Mouse (Mus musculus): Measurements from ENCODE around the gene Adgrb2. TPM values are rescaled to one million over a fixed set of nuclear protein-coding genes. Genes with fewer than 3 reads are reported as not detected.

The Adgrb2 gene
- total RNA-seq, 2 experiments from 2014 or later, result not detected

DNA sequence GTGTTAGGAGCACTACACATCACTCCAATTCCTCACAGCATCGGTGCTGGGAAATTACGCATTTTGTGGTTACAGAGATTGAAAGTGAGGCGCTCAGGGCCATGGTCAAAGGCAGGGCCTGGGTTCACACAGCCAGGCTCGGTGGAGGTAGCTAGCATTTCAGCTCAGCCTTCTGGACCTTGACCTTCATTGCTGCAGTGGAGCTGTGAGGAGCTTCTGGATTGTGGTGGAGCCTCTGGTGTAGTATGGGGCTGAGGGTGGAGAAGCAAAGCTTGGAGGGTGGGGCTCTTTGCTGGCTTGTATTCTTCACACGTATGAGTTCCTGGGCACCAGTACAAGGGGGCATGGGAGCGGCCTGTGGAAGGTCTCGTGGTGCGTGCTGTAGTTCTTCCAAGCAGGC, 38.3 kb downstream of the Adgrb2 start:
- no peak for ATAC-seq (replicated peaks; ENCODE audit: low FRiP score, poor library complexity, severe bottlenecking)

DNA sequence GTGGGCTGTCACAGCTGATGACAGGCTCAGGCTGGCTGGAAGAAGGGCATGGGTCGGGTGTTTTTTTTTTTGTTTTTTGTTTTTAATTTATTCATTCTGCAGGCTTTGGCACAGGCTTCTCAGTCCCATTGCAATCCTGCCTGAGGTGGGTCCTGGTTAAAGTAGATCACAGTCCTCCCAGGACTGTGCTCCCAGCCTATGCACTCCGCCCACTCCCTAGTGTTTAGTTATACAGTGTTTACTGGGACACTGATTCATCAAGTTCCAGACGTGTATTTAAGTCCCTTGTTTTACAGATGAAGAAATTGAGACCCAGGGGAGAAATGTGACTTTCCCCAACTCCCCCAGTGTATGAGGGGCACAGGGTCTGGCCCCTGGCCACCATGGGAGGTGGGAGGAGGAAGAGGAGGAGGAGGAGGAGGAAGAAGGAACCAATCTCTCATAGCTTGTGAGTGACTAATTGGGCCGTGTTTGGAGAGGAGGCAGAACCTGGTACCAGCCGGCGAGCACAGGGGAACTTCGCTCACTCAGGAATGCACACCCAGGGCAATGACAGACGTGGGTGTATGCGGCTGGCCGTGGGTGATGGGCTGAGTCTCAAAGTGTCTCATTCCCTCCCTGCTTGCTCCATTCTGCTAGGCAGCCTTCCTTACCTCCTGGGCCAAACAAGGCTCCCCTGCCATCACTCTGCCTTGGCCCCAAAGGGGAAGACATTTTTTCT, 39.0 kb downstream of the Adgrb2 start:
- ATAC-seq (replicated peaks; ENCODE audit: low FRiP score, poor library complexity, severe bottlenecking), result no peak

DNA sequence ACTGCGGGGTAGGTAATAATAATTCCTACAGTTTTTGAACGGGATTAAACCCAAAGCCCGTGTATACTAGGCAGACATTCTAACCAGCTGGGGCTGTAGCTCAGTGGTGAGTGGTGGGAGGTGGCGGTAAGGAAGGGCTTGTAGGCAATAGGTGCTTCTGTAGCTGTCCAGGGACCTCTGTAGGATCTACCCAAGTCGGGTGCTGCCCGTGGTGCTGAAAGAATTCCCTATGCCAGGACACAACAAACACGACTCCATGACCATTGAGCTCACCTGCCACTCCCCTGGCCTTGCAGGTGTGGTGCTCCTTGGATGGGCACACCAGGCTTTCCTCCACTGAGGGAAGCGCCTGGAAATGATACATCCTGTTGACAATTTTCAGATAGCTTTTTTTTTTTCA, 40.9 kb downstream of the Adgrb2 start:
- no peak for ATAC-seq (replicated peaks; ENCODE audit: low FRiP score, poor library complexity, severe bottlenecking)

DNA sequence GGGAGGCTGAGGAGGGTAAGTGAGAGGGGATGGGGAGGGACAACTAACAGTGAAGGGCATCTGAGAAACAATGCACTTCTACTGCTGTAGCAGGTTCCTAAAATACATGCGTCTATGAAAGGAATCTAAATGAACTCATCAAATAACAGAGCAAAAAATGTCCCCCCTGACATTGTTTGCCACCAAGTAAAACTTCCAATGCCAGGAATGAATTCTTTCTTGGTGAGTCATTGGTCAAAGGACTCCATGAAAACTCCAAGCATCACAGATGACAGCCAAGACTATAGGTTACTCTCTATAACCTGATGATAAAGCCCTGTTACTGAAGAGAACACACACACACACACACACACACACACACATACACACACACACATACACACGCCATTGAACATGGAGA, 46.5 kb downstream of the Adgrb2 start:
- no peak for ATAC-seq (replicated peaks; ENCODE audit: low FRiP score, poor library complexity, severe bottlenecking)

DNA sequence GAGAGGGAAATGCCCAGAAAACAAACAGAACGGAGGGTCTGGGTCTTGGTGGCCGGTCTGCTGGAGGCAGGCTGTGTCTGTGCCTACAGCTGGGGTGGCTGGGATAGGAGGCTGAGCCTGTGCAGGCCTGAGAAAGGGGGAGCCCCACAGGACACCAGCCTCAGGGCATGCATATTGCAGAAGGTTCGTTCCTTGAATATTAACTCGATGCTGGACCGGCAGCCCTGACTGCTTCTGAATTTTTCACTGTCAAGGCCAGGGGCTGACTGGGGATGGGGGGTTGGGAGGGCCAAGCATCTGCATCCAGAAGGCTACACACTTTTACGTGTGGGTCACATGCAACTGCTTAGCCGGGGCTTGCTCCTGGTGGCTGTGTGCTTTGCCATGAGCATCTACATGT, 48.8 kb downstream of the Adgrb2 start:
- no peak for ATAC-seq (replicated peaks; ENCODE audit: low FRiP score, poor library complexity, severe bottlenecking)

DNA sequence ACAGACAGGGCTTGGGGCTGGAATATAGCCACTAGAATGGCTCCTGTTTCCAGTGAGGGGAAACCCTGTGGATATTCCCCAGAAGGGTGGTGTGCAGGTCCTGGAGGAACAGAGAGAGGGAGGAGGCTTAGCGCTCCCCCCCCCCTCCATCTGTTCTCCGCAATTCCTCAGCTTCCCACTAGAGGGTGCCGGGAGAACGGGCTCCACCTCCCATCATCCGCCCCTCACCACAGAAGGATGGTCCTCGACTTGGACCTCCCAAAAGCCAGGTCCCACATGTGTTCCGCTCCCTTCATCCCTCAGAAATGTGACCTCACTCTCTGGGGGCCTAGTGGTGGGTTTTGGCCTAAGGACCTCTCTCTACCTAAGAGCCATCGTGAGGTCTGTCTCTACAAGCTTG, 51.4 kb downstream of the Adgrb2 start:
- 0 out of 2 replicates have a peak, but pooled peaks have one; percentile 32 for ATAC-seq (replicated peaks; ENCODE audit: low FRiP score, poor library complexity, severe bottlenecking)

DNA sequence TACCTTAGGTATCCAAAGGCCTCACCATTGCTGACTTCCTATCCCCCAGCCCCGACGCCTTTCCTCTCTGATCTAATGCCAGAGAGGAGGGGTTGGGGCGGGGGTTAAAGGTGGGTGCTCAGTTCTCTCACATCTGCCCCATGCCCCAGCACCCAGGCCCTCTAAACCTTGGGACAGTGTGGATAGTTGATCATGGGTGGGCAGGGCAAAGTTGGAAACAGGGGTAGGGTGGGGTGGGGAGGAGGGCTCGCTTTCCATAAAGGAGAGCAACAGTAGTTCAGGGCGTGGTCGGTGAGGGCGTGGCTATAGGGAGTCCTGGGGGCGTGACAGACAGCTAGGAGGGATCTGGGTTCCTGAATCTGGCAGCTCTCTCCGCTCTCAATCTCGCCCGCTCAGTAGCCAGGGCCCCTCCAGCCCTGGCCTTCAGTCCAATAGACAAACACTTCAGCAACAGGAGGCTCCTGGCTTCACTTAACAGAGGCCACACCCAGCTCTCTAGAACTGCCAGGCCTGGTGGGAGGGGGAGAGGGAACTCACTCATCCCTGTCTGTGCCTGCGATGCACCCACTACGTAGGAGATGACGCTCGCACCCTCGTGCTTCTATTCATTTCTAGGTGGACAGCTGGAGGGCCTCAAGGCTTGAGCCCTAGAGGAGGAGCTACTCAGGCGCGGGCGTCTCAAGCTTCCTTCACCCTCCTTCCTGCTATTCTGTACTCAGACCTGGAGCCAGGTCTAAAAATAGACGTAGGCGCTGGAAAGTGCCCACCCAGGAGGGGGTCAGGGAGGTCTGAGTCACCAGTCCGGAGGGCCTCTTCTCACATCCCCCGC, 52.1 kb downstream of the Adgrb2 start:
- ATAC-seq (replicated peaks; ENCODE audit: low FRiP score, poor library complexity, severe bottlenecking), result 0 out of 2 replicates have a peak, but pooled peaks have one; percentile 18

DNA sequence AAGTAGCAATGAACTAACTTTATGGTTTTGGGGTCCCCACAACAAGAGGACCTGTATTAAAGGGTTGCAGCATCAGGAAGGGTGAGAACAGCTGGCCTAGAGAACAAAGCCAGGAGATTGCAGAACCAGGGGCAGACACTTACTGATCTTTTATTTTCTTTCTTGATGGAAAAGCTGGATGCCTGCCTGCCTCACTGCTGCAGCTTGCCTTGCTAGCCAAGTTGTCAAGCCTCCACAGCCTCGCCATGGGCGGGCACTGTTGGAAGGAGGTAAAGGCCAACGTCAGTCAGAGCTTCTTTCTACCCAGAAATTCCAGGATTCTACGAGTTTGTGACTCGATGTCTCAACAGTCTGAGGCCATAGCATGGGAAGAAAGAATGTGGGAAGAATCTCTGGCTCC, 54.7 kb downstream of the Adgrb2 start:
- ATAC-seq (replicated peaks; ENCODE audit: low FRiP score, poor library complexity, severe bottlenecking), result no peak

DNA sequence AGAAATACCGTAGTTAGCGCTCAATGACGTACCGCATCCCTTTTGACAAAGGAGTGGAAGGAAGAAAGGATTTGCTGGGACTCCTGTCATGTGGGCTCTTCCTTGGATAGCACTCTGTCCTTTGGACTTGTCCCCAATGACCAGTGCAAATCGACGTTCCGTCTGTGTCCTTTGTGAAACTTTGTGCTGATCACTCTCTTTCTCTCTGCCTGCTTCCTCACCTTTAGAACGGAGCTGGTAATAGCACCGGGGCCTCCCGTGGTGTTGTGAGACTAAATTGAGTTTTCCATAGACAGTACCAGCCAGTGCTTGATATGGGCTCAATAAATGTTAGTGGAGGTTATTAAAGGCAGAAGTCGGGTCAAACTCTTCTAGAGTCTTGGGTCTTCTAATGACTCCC, 56.4 kb downstream of the Adgrb2 start:
- ATAC-seq (replicated peaks; ENCODE audit: low FRiP score, poor library complexity, severe bottlenecking), result no peak

DNA sequence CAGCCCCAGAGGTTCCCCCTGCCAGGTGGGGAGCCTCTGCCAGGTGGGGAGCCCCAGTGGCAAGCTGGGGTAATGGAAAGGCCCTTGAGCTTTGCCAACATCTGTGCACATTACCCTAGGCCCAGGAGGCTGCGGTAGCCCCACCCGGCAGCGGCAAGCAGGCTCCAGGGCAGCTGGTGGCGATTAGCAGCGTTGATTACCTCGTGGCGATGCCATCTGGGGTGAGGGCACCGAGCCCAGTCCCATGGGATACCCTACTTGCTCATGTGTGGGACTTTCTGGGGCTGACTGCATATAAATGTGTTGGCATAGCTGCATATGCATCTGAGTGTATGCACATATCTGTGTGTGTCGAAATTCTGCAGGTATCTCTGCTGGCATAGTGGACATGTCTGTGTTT, 59.5 kb downstream of the Adgrb2 start:
- ATAC-seq (replicated peaks; ENCODE audit: low FRiP score, poor library complexity, severe bottlenecking), result no peak

DNA sequence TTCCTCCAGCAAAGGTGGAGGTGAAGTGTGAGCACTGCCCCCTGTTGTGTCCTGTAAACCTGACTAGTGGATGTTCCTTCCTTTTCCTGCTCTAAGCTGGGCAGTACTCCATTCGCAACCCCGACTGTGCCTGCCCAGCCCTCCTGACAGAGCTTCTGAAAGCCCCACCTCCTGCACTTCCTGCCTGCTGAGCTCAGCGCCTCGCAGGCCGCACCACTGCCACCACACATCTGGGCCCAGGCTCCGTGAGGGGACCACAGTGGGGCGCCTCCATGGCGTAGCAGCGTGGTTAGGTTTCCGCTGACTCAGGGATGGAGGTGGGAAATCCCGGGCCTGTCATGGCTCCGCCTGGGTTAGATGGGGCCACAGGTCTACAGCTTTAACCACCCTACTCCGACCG, 60.9 kb downstream of the Adgrb2 start:
- no peak for ATAC-seq (replicated peaks; ENCODE audit: low FRiP score, poor library complexity, severe bottlenecking)

DNA sequence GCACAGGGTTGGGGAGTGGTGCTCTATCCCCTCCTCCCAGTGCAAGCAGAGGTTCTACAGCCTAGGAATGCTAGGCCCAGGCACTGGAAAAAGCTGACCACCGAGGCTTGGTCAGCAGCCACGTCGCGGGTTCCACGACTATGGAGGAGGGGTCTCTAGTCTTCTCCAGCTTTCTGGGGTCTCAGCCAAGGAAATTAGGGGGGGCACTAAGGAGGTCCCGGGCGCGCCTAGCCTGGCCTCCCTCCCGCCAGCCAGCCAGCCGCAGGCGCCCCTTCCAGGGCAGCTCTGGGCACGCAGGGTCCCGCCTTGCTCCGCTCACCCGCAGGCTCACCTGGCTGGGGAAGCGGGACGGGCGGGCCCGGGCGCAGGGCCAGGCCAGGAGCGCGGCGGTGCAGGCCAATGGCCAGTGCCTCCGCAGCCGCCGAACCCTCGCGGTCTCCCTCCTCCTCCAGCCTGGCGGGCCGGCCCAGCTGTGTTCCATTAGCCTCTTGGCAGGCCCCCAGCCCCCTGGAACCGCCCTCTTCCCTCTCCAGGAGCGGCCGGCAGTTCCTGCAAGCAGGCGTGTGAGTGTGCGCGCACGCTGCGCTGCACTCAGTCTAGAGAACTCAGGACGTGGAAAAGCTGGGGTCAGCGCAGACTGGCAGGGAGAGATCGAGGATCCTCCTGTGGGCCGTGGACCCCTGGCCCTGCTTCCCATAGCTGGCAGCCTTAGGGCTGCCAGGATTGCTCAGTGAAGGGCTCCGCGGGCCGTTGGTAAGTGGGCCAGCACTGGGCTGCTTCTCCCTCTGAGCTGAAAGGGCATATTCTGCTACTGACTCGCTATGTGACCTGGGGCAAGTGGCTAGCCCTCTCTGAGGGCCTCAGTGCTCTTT, 62.9 kb downstream of the Adgrb2 start, which contains the start of gene Col16a1:
Gene Col16a1, plus strand, starts transcription at position 510 of the 872 bp plus-strand sequence.
- no peak for ATAC-seq (replicated peaks; ENCODE audit: low FRiP score, poor library complexity, severe bottlenecking)

DNA sequence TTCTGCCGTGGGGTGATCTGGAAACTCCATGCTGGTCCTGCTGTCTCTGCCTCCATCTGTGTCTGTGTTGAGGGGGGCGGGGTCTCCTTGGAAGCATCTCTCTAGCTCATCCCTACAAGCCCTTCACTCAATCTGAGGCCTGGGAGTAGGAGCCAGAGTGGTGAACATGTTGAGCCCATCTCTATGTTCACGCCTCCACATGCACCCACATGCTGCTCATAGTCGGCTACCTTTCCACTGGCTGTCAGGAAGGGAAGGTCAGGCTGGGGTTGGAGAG, 63.5 kb downstream of the Adgrb2 start:
- no peak for ATAC-seq (replicated peaks; ENCODE audit: low FRiP score, poor library complexity, severe bottlenecking)

DNA sequence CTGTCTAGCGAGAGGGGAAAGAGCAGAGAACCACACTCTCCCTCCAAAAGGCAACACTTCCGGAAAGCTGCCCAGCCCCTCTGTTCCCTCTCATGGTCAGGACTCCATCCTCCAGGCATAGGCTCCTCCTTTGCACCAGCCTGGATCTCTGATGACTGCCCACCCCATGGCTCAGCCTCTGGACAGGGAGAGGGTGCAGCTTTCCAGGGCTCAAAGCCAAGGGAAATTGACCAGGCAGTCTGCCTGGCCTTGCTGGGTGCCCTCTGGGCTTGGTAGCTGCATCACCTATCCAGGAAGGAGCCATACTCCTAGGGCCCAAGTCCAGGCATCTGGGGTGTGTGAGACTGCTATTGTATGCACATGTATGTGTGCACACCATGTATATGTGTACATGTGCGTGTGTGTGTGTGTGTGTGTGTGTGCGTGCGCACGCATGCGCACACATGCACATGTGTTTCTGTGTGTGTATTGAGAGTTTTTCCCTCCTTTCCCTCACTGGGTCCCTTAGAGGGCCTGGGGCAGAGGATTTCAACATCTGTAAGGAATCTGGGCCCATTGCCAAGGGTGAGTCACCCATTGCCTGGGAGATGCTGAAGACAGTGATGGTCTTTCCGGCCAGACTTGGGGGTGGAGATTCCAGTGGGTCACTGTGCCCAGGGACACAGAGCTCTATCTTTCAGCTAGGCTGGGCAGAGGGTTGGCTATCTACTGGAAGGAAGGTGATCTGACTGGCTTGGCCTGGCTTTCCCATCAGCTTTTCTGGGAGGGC, 65.6 kb downstream of the Adgrb2 start:
- no peak for ATAC-seq (replicated peaks; ENCODE audit: low FRiP score, poor library complexity, severe bottlenecking)

DNA sequence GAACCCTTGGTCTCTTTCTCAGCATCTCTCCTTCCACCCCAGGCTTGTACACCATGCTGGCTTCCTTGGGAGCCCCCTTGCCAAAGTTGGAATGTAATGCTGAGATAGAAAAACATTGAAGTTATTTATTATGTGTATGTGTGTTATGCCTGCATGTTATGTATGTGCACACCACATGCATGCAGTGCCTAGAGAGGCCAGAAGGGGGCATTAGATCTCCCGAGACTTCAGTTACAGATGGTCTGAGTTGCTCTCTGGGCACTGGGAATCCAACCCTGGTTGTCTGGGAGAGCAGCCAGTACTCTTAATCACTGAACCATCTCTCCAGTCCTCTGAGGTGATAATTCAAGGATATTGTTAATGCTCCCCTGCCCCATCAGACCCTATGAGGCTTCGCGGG, 67.6 kb downstream of the Adgrb2 start:
- no peak for ATAC-seq (replicated peaks; ENCODE audit: low FRiP score, poor library complexity, severe bottlenecking)

DNA sequence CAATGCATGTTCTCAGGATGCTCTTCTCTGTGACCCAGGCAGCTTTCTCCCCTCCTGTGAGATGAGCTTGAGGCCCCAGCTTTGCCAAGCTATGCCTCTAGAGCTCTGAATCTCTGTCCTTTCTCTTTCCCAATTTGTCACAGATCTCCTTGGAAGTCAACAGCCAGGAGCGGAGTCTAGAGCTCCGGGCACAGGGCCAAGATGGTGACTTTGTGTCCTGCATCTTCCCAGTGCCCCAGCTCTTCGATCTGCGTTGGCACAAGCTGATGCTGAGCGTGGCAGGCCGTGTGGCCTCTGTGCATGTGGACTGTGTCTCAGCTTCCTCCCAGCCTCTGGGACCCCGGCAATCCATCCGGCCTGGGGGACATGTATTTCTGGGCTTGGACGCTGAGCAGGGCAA, 68.4 kb downstream of the Adgrb2 start:
- no peak for ATAC-seq (replicated peaks; ENCODE audit: low FRiP score, poor library complexity, severe bottlenecking)

DNA sequence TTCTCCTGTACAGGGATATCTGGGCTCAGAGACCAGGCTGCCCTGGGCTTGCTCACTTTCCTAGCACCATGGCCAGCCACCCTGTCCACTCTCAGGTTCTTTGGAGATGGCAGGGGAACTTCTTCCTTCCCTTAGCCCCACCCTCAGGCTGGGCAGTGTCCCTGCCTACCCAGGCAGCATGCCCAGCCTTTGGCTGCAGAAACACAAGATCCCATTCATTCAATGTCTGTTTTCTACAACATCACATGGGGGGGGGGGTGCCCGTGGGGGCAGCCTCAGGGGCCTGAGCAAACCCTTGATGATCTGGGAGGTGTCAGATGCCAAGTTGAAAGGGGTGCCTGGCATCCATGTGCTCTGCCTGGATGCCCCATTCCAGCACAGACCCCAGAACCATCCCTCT, 70.1 kb downstream of the Adgrb2 start:
- ATAC-seq (replicated peaks; ENCODE audit: low FRiP score, poor library complexity, severe bottlenecking), result no peak

DNA sequence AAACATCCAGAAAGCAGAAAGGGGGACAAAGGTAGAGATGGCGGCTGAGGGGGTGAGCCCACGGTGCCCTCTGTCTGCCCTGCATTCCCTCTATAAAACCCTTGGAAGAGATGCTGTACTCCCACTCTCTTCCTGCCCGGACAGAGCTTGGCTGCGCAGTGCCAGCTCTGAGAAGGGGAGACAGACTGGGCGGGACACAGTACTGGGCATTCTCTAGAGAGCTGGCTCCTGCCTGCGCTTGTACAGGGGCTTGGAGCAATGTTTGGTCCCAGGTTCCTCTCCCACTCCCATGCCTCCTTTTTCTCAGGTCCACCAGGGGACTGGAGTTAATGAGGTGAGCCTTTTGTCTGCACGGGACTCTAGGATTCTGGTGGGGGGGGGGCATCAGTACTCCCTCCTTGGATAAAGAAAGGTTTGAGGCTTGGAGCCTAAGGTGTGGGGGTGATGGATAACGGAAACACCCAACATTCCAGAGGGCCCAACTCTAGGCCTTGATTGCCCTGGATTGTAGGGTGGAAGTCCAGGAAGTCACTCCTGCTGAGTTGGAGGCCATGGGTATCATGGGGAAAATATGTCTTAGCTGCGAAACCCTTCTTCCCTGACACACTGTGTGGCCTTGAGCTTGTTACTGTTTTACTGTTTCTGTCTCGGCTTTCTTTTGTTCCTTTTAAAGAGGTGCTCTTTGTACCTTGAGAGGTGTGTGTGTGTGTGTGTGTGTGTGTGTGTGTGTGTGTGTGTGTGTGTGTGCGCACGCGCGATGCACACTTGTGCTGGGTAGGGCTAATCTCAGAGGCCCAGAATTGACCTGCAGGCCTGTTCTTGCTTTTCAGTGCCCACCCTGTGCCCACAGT, 70.7 kb downstream of the Adgrb2 start:
- ATAC-seq (replicated peaks; ENCODE audit: low FRiP score, poor library complexity, severe bottlenecking), result no peak

DNA sequence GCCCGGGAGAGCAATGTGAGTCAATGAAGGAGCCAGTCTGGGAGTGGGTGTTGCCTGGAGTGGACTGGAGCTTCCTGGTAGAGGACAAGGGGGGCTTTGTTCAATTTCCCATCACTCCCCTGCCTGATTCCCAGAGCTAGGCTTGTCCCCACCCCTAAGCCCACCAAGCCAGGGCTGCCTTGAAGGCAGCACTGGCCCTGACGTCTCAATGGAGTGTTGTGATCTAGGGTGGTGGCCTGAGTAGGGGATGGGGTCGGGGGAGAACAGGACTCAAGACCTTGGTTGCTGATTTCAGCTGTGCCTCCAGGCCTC, 71.3 kb downstream of the Adgrb2 start:
- no peak for ATAC-seq (replicated peaks; ENCODE audit: low FRiP score, poor library complexity, severe bottlenecking)
